Comparison of ENCODE assay signal across 13 mouse cellular contexts in genomic region chr6:146738889-146739288, GRCm38 (mm10). TPM values are rescaled to one million over a fixed set of nuclear protein-coding genes. Genes with fewer than 3 reads are reported as not detected.
DNase-seq lines count a peak whose midpoint lies in the region; ATAC-seq and TF ChIP-seq lines count a peak whose summit lies in the region.
"Had no signal": no experiment of that assay in that cellular context is flagged by ENCODE, and none has a peak within 500 bp of the region (broad histone marks: within the 10 kb centered on the region; RNA-seq: fewer than 3 reads in every experiment).

No protein-coding gene starts in this region.

- peak; percentile 67 for ATAC-seq in forebrain, embryonic 16.5 days
- ATAC-seq in forebrain, embryonic 12.5 days (ENCODE audit: low FRiP score): no peak
- ATAC-seq in cerebellum, adult (ENCODE audit: insufficient number of reproducible peaks, low FRiP score, low TSS enrichment): peak; percentile 69; the same call in 1 of the 2 replicates
- no peak for ATAC-seq in heart, postnatal 0 days (ENCODE audit: insufficient read depth, low read depth)
- ATAC-seq: CD4-positive, CD25-positive, alpha-beta regulatory T cell, adult 4 months; intestine, embryonic 15.5 days had no signal

- H3K27me3 ChIP-seq in forebrain, embryonic 16.5 days (replicated peaks; ENCODE audit: control insufficient read depth, insufficient read depth, low read length): no peaks in the 10 kb centered on the region
- no peaks in the 10 kb centered on the region for H3K27me3 ChIP-seq in forebrain, embryonic 12.5 days
- no peaks in the 10 kb centered on the region for H3K27me3 ChIP-seq in heart, postnatal 0 days (ENCODE audit: control insufficient read depth, insufficient read depth, low read length)
- H3K27me3 ChIP-seq: intestine, embryonic 15.5 days; limb, embryonic 12.5 days had no signal

- H3K36me3 ChIP-seq in forebrain, embryonic 16.5 days (ENCODE audit: control insufficient read depth, insufficient read depth): no peaks in the 10 kb centered on the region
- H3K36me3 ChIP-seq in forebrain, embryonic 12.5 days (replicated peaks): no peaks in the 10 kb centered on the region
- no peaks in the 10 kb centered on the region for H3K36me3 ChIP-seq in heart, postnatal 0 days (replicated peaks; ENCODE audit: control insufficient read depth, insufficient read depth, low read length)
- H3K36me3 ChIP-seq: intestine, embryonic 15.5 days; limb, embryonic 12.5 days had no signal

- H3K4me2 ChIP-seq in forebrain, embryonic 16.5 days (ENCODE audit: low read length): no peak overlapping the region
- H3K4me2 ChIP-seq in forebrain, embryonic 12.5 days: no peak overlapping the region
- no peak overlapping the region for H3K4me2 ChIP-seq in heart, postnatal 0 days (ENCODE audit: low read depth, low read length)
- H3K4me2 ChIP-seq: intestine, embryonic 15.5 days; limb, embryonic 12.5 days had no signal

- DNase-seq in left cerebral cortex, adult 2 months (ENCODE audit: extremely low spot score in 1 of 2, low spot score in 2 of 2): no peak
- DNase-seq in left cerebral cortex, adult 8-10 months (ENCODE audit: low spot score in 2 of 2): no peak
- peak; percentile 72 for DNase-seq in heart, postnatal 0 days (ENCODE audit: low spot score)
- DNase-seq in thymus, postnatal 10 days (ENCODE audit: low spot score in 2 of 2): no peak
- no peak for DNase-seq in testis, postnatal 10 days (ENCODE audit: low spot score)

- no peak for TF ChIP-seq CTCF in left cerebral cortex, adult 2 months (IDR thresholded peaks at IDR 0.05)
- no peak for TF ChIP-seq CTCF in heart, postnatal 0 days (IDR thresholded peaks at IDR 0.05; ENCODE audit: low read depth)

- no peak overlapping the region for H3K27ac ChIP-seq in forebrain, embryonic 16.5 days (ENCODE audit: low read length)
- no peak overlapping the region for H3K27ac ChIP-seq in forebrain, embryonic 12.5 days
- 0 out of 2 replicates have a peak overlapping the region, but pooled peaks have one; percentile 28 for H3K27ac ChIP-seq in left cerebral cortex, adult 2 months
- H3K27ac ChIP-seq in heart, postnatal 0 days (ENCODE audit: low read depth): peak overlapping the region; percentile 62
- H3K27ac ChIP-seq: intestine, embryonic 15.5 days; layer of hippocampus, adult 2 months; limb, embryonic 12.5 days; macrophage had no signal

- H3K9me3 ChIP-seq in forebrain, embryonic 16.5 days (ENCODE audit: control insufficient read depth, low read length): no peaks in the 10 kb centered on the region
- H3K9me3 ChIP-seq in forebrain, embryonic 12.5 days: no peaks in the 10 kb centered on the region
- no peaks in the 10 kb centered on the region for H3K9me3 ChIP-seq in heart, postnatal 0 days (replicated peaks; ENCODE audit: control insufficient read depth, low read length)
- H3K9me3 ChIP-seq: intestine, embryonic 15.5 days; limb, embryonic 12.5 days had no signal

- H3K4me1 ChIP-seq in forebrain, embryonic 16.5 days (replicated peaks; ENCODE audit: control insufficient read depth, insufficient read depth, low read length): no peaks in the 10 kb centered on the region
- H3K4me1 ChIP-seq in forebrain, embryonic 12.5 days: no peaks in the 10 kb centered on the region
- H3K4me1 ChIP-seq in heart, postnatal 0 days (ENCODE audit: control insufficient read depth, insufficient read depth): peaks cover 28% of the 10 kb centered on the region

- no peak overlapping the region for H3K4me3 ChIP-seq in forebrain, embryonic 16.5 days (replicated peaks; ENCODE audit: low read length)
- H3K4me3 ChIP-seq in forebrain, embryonic 12.5 days (replicated peaks): no peak overlapping the region
- H3K4me3 ChIP-seq in left cerebral cortex, adult 2 months: no peak overlapping the region
- H3K4me3 ChIP-seq in heart, postnatal 0 days (ENCODE audit: low read depth, low read length): no peak overlapping the region
- H3K4me3 ChIP-seq: intestine, embryonic 15.5 days; layer of hippocampus, adult 2 months; limb, embryonic 12.5 days had no signal

- no peak overlapping the region for H3K9ac ChIP-seq in forebrain, embryonic 16.5 days (replicated peaks; ENCODE audit: low read depth, low read length)
- no peak overlapping the region for H3K9ac ChIP-seq in forebrain, embryonic 12.5 days
- H3K9ac ChIP-seq in heart, postnatal 0 days (replicated peaks; ENCODE audit: low read depth, low read length): no peak overlapping the region
- H3K9ac ChIP-seq: intestine, embryonic 15.5 days; limb, embryonic 12.5 days had no signal

- intact Hi-C loops in left cerebral cortex, adult 2 months (cut with DNase I): no loop called here

- 76% methylated on average over 1 of the region's 1 CpGs for WGBS in forebrain, embryonic 16.5 days
- WGBS in forebrain, embryonic 12.5 days: 86% methylated on average over 1 of the region's 1 CpGs
- 34% methylated on average over 1 of the region's 1 CpGs for WGBS in heart, postnatal 0 days

- no peak for TF ChIP-seq EP300 in heart, postnatal 0 days (IDR thresholded peaks at IDR 0.05; ENCODE audit: low read depth)

RNA-seq across cellular contexts. Expression of gene Stk38l, which starts 14.1 kb away (rescaled TPM):
- 15.0 and 16.5 TPM in 2 replicates for polyA plus RNA-seq in forebrain, embryonic 16.5 days (2015; fragmentation: Nextera tagmentation; extraction: Ambion mirVana)
- 17.6 TPM in 2 replicates for polyA plus RNA-seq in forebrain, embryonic 12.5 days (2016; fragmentation: Nextera tagmentation; extraction: Ambion mirVana)
- 10 to 100 TPM; 25.7 to 26.3 TPM for total RNA-seq in left cerebral cortex, adult 2 months (2021)
- total RNA-seq in left cerebral cortex, adult 8-10 months (2022): 10 to 100 TPM; 23.4 to 29.2 (median 25.6) TPM
- 9.9 and 13.4 TPM in 2 replicates for total RNA-seq in heart, postnatal 0 days (2014; rRNA removed; ENCODE audit: low replicate concordance)
- 17.7 and 20.5 TPM in 2 replicates for polyA plus RNA-seq in heart, postnatal 0 days (2015; fragmentation: Nextera tagmentation; extraction: Ambion mirVana)

RNA-seq across cellular contexts. Expression of gene Arntl2, which starts 57.0 kb away (rescaled TPM):
- polyA plus RNA-seq in forebrain, embryonic 16.5 days (2015; fragmentation: Nextera tagmentation; extraction: Ambion mirVana): 3.1 and 5.1 TPM in 2 replicates
- polyA plus RNA-seq in forebrain, embryonic 12.5 days (2016; fragmentation: Nextera tagmentation; extraction: Ambion mirVana): 0.86 and 1.4 TPM in 2 replicates
- 10 to 100 TPM in 1 of 2 experiments, 1 to 10 TPM in 1; 8.2 to 10.2 TPM for total RNA-seq in left cerebral cortex, adult 2 months (2021)
- 1 to 10 TPM; 4.8 to 8.5 (median 5.6) TPM for total RNA-seq in left cerebral cortex, adult 8-10 months (2022)
- total RNA-seq in heart, postnatal 0 days (2014; rRNA removed; ENCODE audit: low replicate concordance): 3.2 TPM in 1 of 2 replicates, not detected in the other
- 1.8 and 3.1 TPM in 2 replicates for polyA plus RNA-seq in heart, postnatal 0 days (2015; fragmentation: Nextera tagmentation; extraction: Ambion mirVana)

Comparison
In these comparisons a context has a peak if more than half of its experiments do, and no peak if none do; other contexts are left out.
1. ATAC-seq: peak in forebrain, embryonic 16.5 days (single experiment) and cerebellum, adult (single experiment); none in forebrain, embryonic 12.5 days (single experiment) and heart, postnatal 0 days (single experiment).
2. H3K27ac ChIP-seq: peak in left cerebral cortex, adult 2 months (single experiment) and heart, postnatal 0 days (single experiment); none in forebrain, embryonic 16.5 days (single experiment) and forebrain, embryonic 12.5 days (single experiment).